Mouse (Mus musculus) embryonic facial prominence, embryonic 14.5 days (tissue): ENCODE measurements around the gene Tedc2. TPM values are rescaled to one million over a fixed set of nuclear protein-coding genes. Genes with fewer than 3 reads are reported as not detected.

ENCODE experiments used
- ATAC-seq: fragments of 200-750 bp; cut with Nextera tagmentation; 2 replicates; pipeline ENCODE4 v1.8.0; 2017; ENCODE audit warnings: low read depth, moderate number of reproducible peaks, moderate TSS enrichment
- DNase-seq: peaks from one replicate; pipeline ENCODE4 v3.0.0-alpha.2; 2015; ENCODE audit warnings: low spot score
- H3K27ac ChIP-seq: fragments of 300-500 bp; sonication (generic); replicated peaks from 2 replicates; pipeline ENCODE4 v1.5.1; 2014; ENCODE audit warnings: low read depth, mild to moderate bottlenecking, low read length, moderate library complexity
- H3K27me3 ChIP-seq: fragments of 300-500 bp; sonication (generic); replicated peaks from 2 replicates; pipeline ENCODE4 v1.6.1; 2014; ENCODE audit warnings: low read length; ENCODE audit not compliant: control insufficient read depth, insufficient read depth
- H3K36me3 ChIP-seq: fragments of 300-500 bp; sonication (generic); 2 replicates; pipeline ENCODE4 v1.6.1; 2014; ENCODE audit warnings: low read length, mixed read lengths; ENCODE audit not compliant: control insufficient read depth, insufficient read depth
- H3K4me1 ChIP-seq: fragments of 300-500 bp; sonication (generic); 2 replicates; pipeline ENCODE4 v1.6.1; 2014; ENCODE audit warnings: antibody characterized with exemption, low read length; ENCODE audit not compliant: control insufficient read depth, insufficient read depth
- H3K4me2 ChIP-seq: fragments of 300-500 bp; sonication (generic); 2 replicates; pipeline ENCODE4 v1.6.1; 2014; ENCODE audit warnings: low read depth, mild to moderate bottlenecking, low read length, moderate library complexity, mixed read lengths
- H3K4me3 ChIP-seq: fragments of 300-500 bp; sonication (generic); 2 replicates; pipeline ENCODE4 v1.5.1; 2014; ENCODE audit warnings: low read depth, mild to moderate bottlenecking, low read length
- H3K9ac ChIP-seq: fragments of 300-500 bp; sonication (generic); 2 replicates; pipeline ENCODE4 v1.6.1; 2014; ENCODE audit warnings: low read depth, mild to moderate bottlenecking, low read length, moderate library complexity, mixed read lengths
- H3K9me3 ChIP-seq: fragments of 300-500 bp; sonication (generic); 2 replicates; pipeline ENCODE4 v1.6.1; 2016; ENCODE audit warnings: low read length; ENCODE audit not compliant: control insufficient read depth
- WGBS: fragments of 180-500 bp; shearing (Covaris S2); extraction: QIAGEN DNeasy Blood & Tissue Kit; methylation state at CpG from one replicate; pipeline ENCODE4 v1.1.7; 2014; 5-methylcytosine and 5-hydroxymethylcytosine counted together
- polyA plus RNA-seq: library from polyadenylated mRNA; unstranded; fragments of >200 nt; fragmentation: Nextera tagmentation; extraction: Ambion mirVana; gene quantifications from 2 replicates; pipeline ENCODE4 v1.2.1, GENCODE M21; 2014

Tedc2 gene
- polyA plus RNA-seq, 1 experiment from 2014 or later: 9.2 TPM

- DNase-seq (no peak), ATAC-seq (no peak)
- Histone ChIP-seq H3K4me1 (peaks cover 4% of the 10 kb centered on the region), H3K36me3 (peaks cover 65% of the 10 kb centered on the region), H3K9ac (no peak overlapping the region), H3K9me3 (no peaks in the 10 kb centered on the region), H3K27me3 (no peaks in the 10 kb centered on the region), H3K27ac (no peak overlapping the region), H3K4me2 (no peak overlapping the region), H3K4me3 (no peak overlapping the region)
- 88% methylated on average over 10 of the region's 10 CpGs for WGBS
Measured at GRCm38 (mm10) chr17:24224741-24225140, 4.1 kb upstream of the Tedc2 start.

GRCm38 (mm10) chr17:24223513-24223912, 2.9 kb upstream of the Tedc2 start:
- ATAC-seq (no peak), DNase-seq (no peak)
- peaks cover 57% of the 10 kb centered on the region for H3K36me3 ChIP-seq
- no peak overlapping the region for H3K4me2 ChIP-seq
- no peak overlapping the region for H3K4me3 ChIP-seq
- no peak overlapping the region for H3K27ac ChIP-seq
- H3K4me1 ChIP-seq: peaks cover 8% of the 10 kb centered on the region
- no peak overlapping the region for H3K9ac ChIP-seq
- no peaks in the 10 kb centered on the region for H3K9me3 ChIP-seq
- 88% methylated on average over 5 of the region's 5 CpGs for WGBS
- no peaks in the 10 kb centered on the region for H3K27me3 ChIP-seq

- ATAC-seq (no peak), DNase-seq (no peak)
- peaks cover 57% of the 10 kb centered on the region for H3K36me3 ChIP-seq
- no peak overlapping the region for H3K4me2 ChIP-seq
- H3K27me3 ChIP-seq: no peaks in the 10 kb centered on the region
- H3K4me1 ChIP-seq: peaks cover 8% of the 10 kb centered on the region
- H3K9ac ChIP-seq: no peak overlapping the region
- H3K4me3 ChIP-seq: no peak overlapping the region
- no peak overlapping the region for H3K27ac ChIP-seq
- no peaks in the 10 kb centered on the region for H3K9me3 ChIP-seq
- WGBS: 77% methylated on average over 6 of the region's 6 CpGs
Measured at GRCm38 (mm10) chr17:24222653-24223052, 2.0 kb upstream of the Tedc2 start.

GRCm38 (mm10) chr17:24216836-24217235, 3.8 kb downstream of the Tedc2 start:
- Histone ChIP-seq H3K4me1 (peaks cover 13% of the 10 kb centered on the region), H3K4me2 (no peak overlapping the region), H3K4me3 (no peak overlapping the region), H3K27ac (no peak overlapping the region), H3K9me3 (no peaks in the 10 kb centered on the region), H3K36me3 (peaks cover 36% of the 10 kb centered on the region), H3K9ac (no peak overlapping the region), H3K27me3 (no peaks in the 10 kb centered on the region)
- DNase-seq (no peak), ATAC-seq (no peak)
- 47% methylated on average over 4 of the region's 4 CpGs for WGBS

- ATAC-seq: no peak
- H3K9me3 ChIP-seq: no peaks in the 10 kb centered on the region
- DNase-seq: peak; percentile 33
- H3K4me2 ChIP-seq: no peak overlapping the region
- H3K4me3 ChIP-seq: no peak overlapping the region
- peaks cover 33% of the 10 kb centered on the region for H3K36me3 ChIP-seq
- no peak overlapping the region for H3K9ac ChIP-seq
- no peaks in the 10 kb centered on the region for H3K27me3 ChIP-seq
- peaks cover 36% of the 10 kb centered on the region for H3K4me1 ChIP-seq
- no peak overlapping the region for H3K27ac ChIP-seq
- 63% methylated on average over 6 of the region's 6 CpGs for WGBS
Measured at GRCm38 (mm10) chr17:24213186-24213585, 7.5 kb downstream of the Tedc2 start.

GRCm38 (mm10) chr17:24212441-24213018, 8.1 kb downstream of the Tedc2 start:
- no peaks in the 10 kb centered on the region for H3K9me3 ChIP-seq
- H3K27ac ChIP-seq: peak overlapping the region; percentile 93; the same call in 1 of the 2 replicates
- WGBS: 37% methylated on average over 5 of the region's 5 CpGs
- H3K4me3 ChIP-seq: peak overlapping the region; percentile 47; the same call in 1 of the 2 replicates
- ATAC-seq (no peak), DNase-seq (no peak)
- no peaks in the 10 kb centered on the region for H3K27me3 ChIP-seq
- H3K4me2 ChIP-seq: peak overlapping the region; percentile 96
- H3K4me1 ChIP-seq: peaks cover 42% of the 10 kb centered on the region
- H3K36me3 ChIP-seq: peaks cover 27% of the 10 kb centered on the region
- no peak overlapping the region for H3K9ac ChIP-seq

- Histone ChIP-seq H3K27ac (peak overlapping the region; percentile 93), H3K4me2 (peak overlapping the region; percentile 96), H3K4me1 (peaks cover 49% of the 10 kb centered on the region), H3K27me3 (no peaks in the 10 kb centered on the region), H3K9ac (peak overlapping the region; percentile 75), H3K4me3 (peak overlapping the region; percentile 47), H3K36me3 (peaks cover 20% of the 10 kb centered on the region), H3K9me3 (no peaks in the 10 kb centered on the region)
- ATAC-seq (peak; percentile 23), DNase-seq (peak; percentile 84)
- under 1% methylated on average over 31 of the region's 37 CpGs for WGBS
Measured at GRCm38 (mm10) chr17:24211631-24212440, 8.8 kb downstream of the Tedc2 start.

GRCm38 (mm10) chr17:24210591-24210990, 10.1 kb downstream of the Tedc2 start:
- Histone ChIP-seq H3K36me3 (peaks cover 8% of the 10 kb centered on the region), H3K27me3 (no peaks in the 10 kb centered on the region), H3K4me1 (peaks cover 61% of the 10 kb centered on the region), H3K9ac (no peak overlapping the region), H3K4me2 (peak overlapping the region; percentile 96; the same call in 1 of the 2 replicates), H3K4me3 (no peak overlapping the region), H3K27ac (peak overlapping the region; percentile 93), H3K9me3 (no peaks in the 10 kb centered on the region)
- ATAC-seq: no peak
- 53% methylated on average over 3 of the region's 3 CpGs for WGBS
- no peak for DNase-seq
